Mouse (Mus musculus) midbrain, embryonic 14.5 days (tissue): ENCODE measurements around the gene Als2. TPM values are rescaled to one million over a fixed set of nuclear protein-coding genes. Genes with fewer than 3 reads are reported as not detected.

Source experiments
- ATAC-seq: fragments of 200-750 bp; cut with Nextera tagmentation; 2 replicates; pipeline ENCODE4 v1.8.0; 2017; ENCODE audit warnings: moderate number of reproducible peaks, moderate library complexity; ENCODE audit not compliant: low FRiP score, low TSS enrichment
- DNase-seq: peaks from one replicate; pipeline ENCODE4 v3.0.0-alpha.2; 2015
- H3K27ac ChIP-seq: fragments of 300-500 bp; sonication (generic); replicated peaks from 2 replicates; pipeline ENCODE4 v1.5.1; 2014; ENCODE audit warnings: mild to moderate bottlenecking, low read depth, low read length, moderate library complexity
- H3K27me3 ChIP-seq: fragments of 300-500 bp; sonication (generic); 2 replicates; pipeline ENCODE4 v1.6.1; 2014; ENCODE audit warnings: low read length, control low read depth, mixed read lengths; ENCODE audit not compliant: control insufficient read depth, insufficient read depth
- H3K36me3 ChIP-seq: fragments of 300-500 bp; sonication (generic); 2 replicates; pipeline ENCODE4 v1.6.1; 2014; ENCODE audit warnings: low read length, control low read depth; ENCODE audit not compliant: control insufficient read depth, insufficient read depth
- H3K4me1 ChIP-seq: fragments of 300-500 bp; sonication (generic); 2 replicates; pipeline ENCODE4 v1.6.1; 2014; ENCODE audit warnings: mild to moderate bottlenecking, antibody characterized with exemption, low read length, control low read depth; ENCODE audit not compliant: control insufficient read depth, insufficient read depth
- H3K4me2 ChIP-seq: fragments of 300-500 bp; sonication (generic); 2 replicates; pipeline ENCODE4 v1.6.1; 2014; ENCODE audit warnings: mild to moderate bottlenecking, low read length, moderate library complexity
- H3K4me3 ChIP-seq: fragments of 300-500 bp; sonication (generic); replicated peaks from 2 replicates; pipeline ENCODE4 v1.5.1; 2014; ENCODE audit warnings: low read depth, low read length
- H3K9ac ChIP-seq: fragments of 300-500 bp; sonication (generic); replicated peaks from 2 replicates; pipeline ENCODE4 v1.6.1; 2014; ENCODE audit warnings: mild to moderate bottlenecking, low read length, moderate library complexity
- H3K9me3 ChIP-seq: fragments of 300-500 bp; sonication (generic); 2 replicates; pipeline ENCODE4 v1.6.1; 2016; ENCODE audit warnings: low read length, control low read depth, mixed read lengths; ENCODE audit not compliant: control insufficient read depth
- WGBS: fragments of 180-500 bp; shearing (Covaris S2); extraction: QIAGEN DNeasy Blood & Tissue Kit; methylation state at CpG from one replicate; pipeline ENCODE4 v1.1.7; 2014; 5-methylcytosine and 5-hydroxymethylcytosine counted together
- polyA plus RNA-seq: library from polyadenylated mRNA; unstranded; fragments of >200 nt; fragmentation: Nextera tagmentation; extraction: Ambion mirVana; gene quantifications from 2 replicates; pipeline ENCODE4 v1.2.1, GENCODE M21; 2014

The Als2 gene
- polyA plus RNA-seq, 1 experiment from 2014 or later = 24.1 TPM

GRCm38 (mm10) chr1:59256751-59257231 lies 19.8 kb upstream of the Als2 start, which contains the start of gene Cdk15:
TSS of gene Cdk15 (plus strand) at chr1:59256906.
- Histone ChIP-seq H3K9me3 (no peaks in the 10 kb centered on the region), H3K9ac (0 out of 2 replicates have a peak within 1 kb of the TSS, but pooled peaks have one; percentile 6), H3K36me3 (no peaks in the 10 kb centered on the region), H3K4me3 (no peak within 1 kb of the TSS), H3K4me1 (peaks cover 14% of the 10 kb centered on the region; the same call in 1 of the 2 replicates), H3K27me3 (no peaks in the 10 kb centered on the region), H3K27ac (no peak within 1 kb of the TSS), H3K4me2 (0 out of 2 replicates have a peak within 1 kb of the TSS, but pooled peaks have one; percentile 25)
- DNase-seq (peak; percentile 31), ATAC-seq (no peak)
- WGBS = 9% methylated on average over 13 of the region's 13 CpGs

GRCm38 (mm10) chr1:59253301-59253909 lies 16.4 kb upstream of the Als2 start:
- DNase-seq = peak; percentile 50
- under 1% methylated on average over 18 of the region's 18 CpGs for WGBS
- Histone ChIP-seq H3K9me3 (no peaks in the 10 kb centered on the region), H3K4me2 (peak overlapping the region; percentile 51), H3K36me3 (no peaks in the 10 kb centered on the region), H3K27ac (no peak overlapping the region), H3K4me1 (peaks cover 14% of the 10 kb centered on the region; the same call in 1 of the 2 replicates), H3K9ac (0 out of 2 replicates have a peak overlapping the region, but pooled peaks have one; percentile 31), H3K4me3 (peak overlapping the region; percentile 24), H3K27me3 (no peaks in the 10 kb centered on the region)
- peak; percentile 20; the same call in 1 of the 2 replicates for ATAC-seq

- ATAC-seq (no peak), DNase-seq (peak; percentile 55)
- 18% methylated on average over 7 of the region's 7 CpGs for WGBS
- peaks cover 14% of the 10 kb centered on the region; the same call in 1 of the 2 replicates for H3K4me1 ChIP-seq
- H3K27me3 ChIP-seq = no peaks in the 10 kb centered on the region
- no peak overlapping the region for H3K9ac ChIP-seq
- no peak overlapping the region for H3K27ac ChIP-seq
- H3K9me3 ChIP-seq = no peaks in the 10 kb centered on the region
- peak overlapping the region; percentile 51 for H3K4me2 ChIP-seq
- no peaks in the 10 kb centered on the region for H3K36me3 ChIP-seq
- peak overlapping the region; percentile 24 for H3K4me3 ChIP-seq
These were observed 15.7 kb upstream of the Als2 start for GRCm38 (mm10) chr1:59252762-59253161.

GRCm38 (mm10) chr1:59247602-59248001 lies 10.6 kb upstream of the Als2 start:
- 5% methylated on average over 9 of the region's 9 CpGs for WGBS
- H3K9ac ChIP-seq = no peak overlapping the region
- no peak for ATAC-seq

GRCm38 (mm10) chr1:59243770-59244169 lies 6.7 kb upstream of the Als2 start:
- DNase-seq (no peak), ATAC-seq (no peak)
- no peaks in the 10 kb centered on the region for H3K9me3 ChIP-seq
- WGBS = 68% methylated on average over 2 of the region's 2 CpGs
- no peaks in the 10 kb centered on the region for H3K4me1 ChIP-seq
- no peak overlapping the region for H3K9ac ChIP-seq
- H3K27ac ChIP-seq = no peak overlapping the region
- no peaks in the 10 kb centered on the region for H3K27me3 ChIP-seq
- no peak overlapping the region for H3K4me3 ChIP-seq
- no peaks in the 10 kb centered on the region for H3K36me3 ChIP-seq
- H3K4me2 ChIP-seq = no peak overlapping the region

More at GRCm38 (mm10) chr1:59247602-59248001, 10.6 kb upstream of the Als2 start:
- peak; percentile 76 for DNase-seq
- H3K27me3 ChIP-seq = no peaks in the 10 kb centered on the region
- H3K27ac ChIP-seq = no peak overlapping the region
- H3K4me1 ChIP-seq = no peaks in the 10 kb centered on the region
- H3K36me3 ChIP-seq = no peaks in the 10 kb centered on the region
- no peaks in the 10 kb centered on the region for H3K9me3 ChIP-seq
- H3K4me3 ChIP-seq = no peak overlapping the region
- no peak overlapping the region for H3K4me2 ChIP-seq

GRCm38 (mm10) chr1:59237614-59238211 lies 682 bp upstream of the Als2 start:
- peak; percentile 44 for ATAC-seq
- under 1% methylated on average over 19 of the region's 19 CpGs for WGBS
- H3K27ac ChIP-seq = peak overlapping the region; percentile 73; the same call in 1 of the 2 replicates
- peak overlapping the region; percentile 78 for H3K4me3 ChIP-seq
- peak; percentile 76 for DNase-seq
- peak overlapping the region; percentile 78 for H3K4me2 ChIP-seq
- no peaks in the 10 kb centered on the region for H3K9me3 ChIP-seq
- H3K4me1 ChIP-seq = 0 out of 2 replicates have a peak, but pooled peaks cover 13% of the 10 kb centered on the region
- no peaks in the 10 kb centered on the region for H3K27me3 ChIP-seq
- peak overlapping the region; percentile 50 for H3K9ac ChIP-seq
- H3K36me3 ChIP-seq = no peaks in the 10 kb centered on the region

GRCm38 (mm10) chr1:59229187-59229586 lies 7.8 kb downstream of the Als2 start:
- no peak overlapping the region for H3K27ac ChIP-seq
- no peak overlapping the region for H3K9ac ChIP-seq
- no peaks in the 10 kb centered on the region for H3K4me1 ChIP-seq
- 42% methylated on average over 4 of the region's 4 CpGs for WGBS
- ATAC-seq (no peak), DNase-seq (no peak)
- H3K4me2 ChIP-seq = no peak overlapping the region
- H3K4me3 ChIP-seq = no peak overlapping the region
- peaks cover 5% of the 10 kb centered on the region; the same call in 1 of the 2 replicates for H3K36me3 ChIP-seq
- H3K9me3 ChIP-seq = no peaks in the 10 kb centered on the region
- no peaks in the 10 kb centered on the region for H3K27me3 ChIP-seq

GRCm38 (mm10) chr1:59228552-59228951 lies 8.5 kb downstream of the Als2 start:
- Histone ChIP-seq H3K9ac (no peak overlapping the region), H3K4me3 (no peak overlapping the region), H3K9me3 (no peaks in the 10 kb centered on the region), H3K4me2 (no peak overlapping the region), H3K27me3 (no peaks in the 10 kb centered on the region), H3K4me1 (no peaks in the 10 kb centered on the region), H3K27ac (no peak overlapping the region), H3K36me3 (peaks cover 5% of the 10 kb centered on the region; the same call in 1 of the 2 replicates)
- no peak for ATAC-seq
- WGBS = 88% methylated on average over 7 of the region's 7 CpGs
- DNase-seq = no peak
